Mouse (Mus musculus) left cerebral cortex, adult 18-20 months (tissue): ENCODE results near the gene Anp32e. TPM values are rescaled to one million over a fixed set of nuclear protein-coding genes. Genes with fewer than 3 reads are reported as not detected.
"Not testable (repeated sequence)": the region's sequence is repeated elsewhere in the genome, so short reads cannot be mapped to it uniquely, and the experiment has no call there.

Experiments used
- DNase-seq, 2 experiments: peaks; one replicate each; pipeline ENCODE4 v3.0.0; 2021 to 2022; ENCODE audit warnings: low spot score in 2 of 2, mixed read lengths in 1 of 2
- long read RNA-seq, 2 experiments: library from polyadenylated mRNA; stranded (forward); transcript quantifications; one replicate each; pipeline ENCODE4 v2.0.0; 2021
- total RNA-seq, 2 experiments: library from RNA; stranded (reverse); gene quantifications; 2 replicates each; pipeline ENCODE4 v1.2.3; 2021

The Anp32e gene
- total RNA-seq = 100 to 1,000 TPM in 1 of 2 experiments, 10 to 100 TPM in 1; 95.1 to 109 TPM
- long read RNA-seq, experiment 1, transcript Anp32e-202 (7 exons, 3,274 nt) = major isoform, 50 of 65 reads
- long read RNA-seq, experiment 1, partial matches to known transcripts = 9 of 65 reads
- long read RNA-seq, experiment 1, other reads (novel, unspliced or antisense) = 4 of 65 reads
- long read RNA-seq, experiment 2, transcript Anp32e-202 (7 exons, 3,274 nt) = major isoform, 36 of 65 reads
- long read RNA-seq, experiment 2, partial matches to known transcripts = 4 of 65 reads
- long read RNA-seq, experiment 2, other reads (novel, unspliced or antisense) = 24 of 65 reads

DNA sequence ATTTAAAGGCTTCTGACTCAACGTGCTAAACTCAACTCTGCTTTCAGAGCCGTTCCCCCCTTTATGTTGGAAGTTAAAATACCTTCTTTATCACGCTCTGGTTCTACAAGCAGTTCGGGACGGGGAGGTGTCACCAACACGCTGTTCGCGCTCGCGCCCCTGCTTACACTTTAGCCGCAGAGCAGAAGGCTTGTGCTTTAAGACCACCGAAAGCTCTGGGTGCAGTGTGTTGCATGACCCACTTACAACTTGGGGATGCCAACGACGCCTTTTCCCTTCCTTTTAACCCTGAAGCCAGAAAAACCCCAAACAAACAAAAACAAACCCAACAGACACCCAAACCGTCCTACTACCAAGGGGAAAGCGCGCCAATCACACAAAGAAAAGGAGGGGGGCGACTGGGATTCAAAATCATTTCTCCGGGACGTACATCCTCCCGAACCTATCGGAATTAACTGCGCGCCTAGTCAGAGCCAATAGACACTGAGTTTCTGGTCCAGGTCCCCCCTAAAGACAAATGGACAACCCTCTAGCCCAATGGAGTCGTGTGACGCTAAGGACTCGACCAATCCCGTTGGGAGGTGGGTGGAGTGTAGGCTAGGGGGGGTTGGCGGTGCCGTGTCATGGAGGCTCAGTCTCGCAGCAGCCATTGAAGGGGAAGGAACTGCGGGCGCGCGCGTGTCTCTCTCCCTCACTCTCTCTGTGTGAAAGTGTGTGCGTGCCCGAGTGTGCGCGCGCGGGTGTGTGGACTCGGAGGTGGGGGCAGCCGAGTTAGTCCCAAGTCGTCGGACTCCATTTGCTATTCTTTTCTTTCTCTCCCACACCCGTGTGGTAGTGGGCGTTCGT lies at the start of gene Anp32e:
Anp32e (plus strand) TSS at position 589 of the 846 bp plus-strand sequence.
- DNase-seq = peak; percentile 92 to 96

DNA sequence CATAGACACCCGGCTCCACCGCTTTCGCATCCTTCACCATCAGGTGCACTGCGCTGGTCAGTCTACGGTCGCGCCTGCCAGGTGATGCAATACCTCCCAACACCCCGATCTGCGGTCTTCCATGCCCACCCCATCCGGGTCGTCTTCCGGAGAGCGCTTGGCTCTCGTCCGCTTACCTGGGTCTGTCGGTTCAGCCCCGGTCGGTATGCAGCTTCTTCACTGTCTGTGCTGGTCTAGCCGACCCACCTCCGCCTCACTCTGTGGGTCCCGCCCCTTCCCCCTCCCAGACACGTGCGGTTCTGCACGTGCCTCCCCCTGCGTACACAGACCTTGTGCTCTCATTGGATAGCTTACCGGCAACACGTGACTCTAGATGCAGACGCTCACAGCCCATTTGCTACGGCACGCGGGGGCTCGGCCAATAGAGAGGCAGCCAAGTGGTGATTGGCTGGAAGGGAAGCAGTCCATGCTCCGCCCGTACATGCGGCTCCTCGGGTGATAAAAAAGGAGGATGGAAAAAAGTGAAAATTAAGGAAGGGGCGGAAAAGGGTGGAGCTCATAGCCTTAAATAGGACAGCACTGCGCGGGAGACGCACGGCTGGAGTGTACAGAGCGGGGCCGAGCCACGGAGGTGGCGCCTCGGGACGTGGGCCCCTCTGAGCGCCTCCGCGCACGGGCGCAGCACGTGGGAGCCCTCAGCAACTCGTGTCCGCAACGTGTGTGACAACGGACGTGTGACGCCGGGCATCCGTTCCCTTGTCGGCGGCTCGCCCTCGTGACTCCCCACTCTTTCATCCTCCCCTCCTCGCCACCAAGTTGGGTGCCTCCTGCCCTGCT lies 46.8 kb upstream of the Anp32e start, which contains the start of gene Ciart:
Ciart (minus strand) TSS at position 273 of the 837 bp plus-strand sequence.
- peak; percentile 93 to 94 for DNase-seq

DNA sequence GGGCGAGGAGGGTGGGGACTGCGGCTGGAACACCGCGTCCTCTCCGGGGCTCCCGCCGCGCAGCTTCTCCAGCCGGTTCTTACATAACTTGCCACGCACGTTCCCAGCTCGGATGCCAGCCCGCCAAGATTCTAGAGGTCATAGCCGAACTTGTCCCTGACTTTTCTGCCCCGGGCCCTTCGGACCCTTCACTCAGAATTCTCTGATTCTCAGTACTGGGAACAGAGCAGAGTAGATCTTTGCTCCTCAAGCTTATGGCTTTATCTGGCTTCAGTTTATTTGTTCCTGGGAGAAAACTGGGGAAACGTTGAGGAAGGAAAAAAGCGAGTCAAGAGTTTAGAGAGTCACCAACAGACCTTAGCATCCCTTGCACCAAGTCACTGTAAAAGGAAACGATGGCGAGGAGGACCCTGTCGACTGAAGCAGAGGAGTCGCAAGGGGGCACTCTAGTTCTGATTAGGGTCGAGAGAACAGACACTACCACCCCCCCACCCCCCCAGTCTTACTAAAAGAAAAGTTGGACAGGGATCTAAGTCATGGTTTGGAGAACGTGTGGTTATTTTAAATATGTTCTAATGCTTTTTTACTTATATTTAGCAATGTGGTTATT lies 46.1 kb upstream of the Anp32e start:
- DNase-seq = peak; percentile 71 to 81

- no peak for DNase-seq
Measured at GRCm38 (mm10) chr3:95884400-95884799, 44.6 kb upstream of the Anp32e start.

- no peak for DNase-seq
Measured at GRCm38 (mm10) chr3:95887596-95887995, 41.5 kb upstream of the Anp32e start.

DNA sequence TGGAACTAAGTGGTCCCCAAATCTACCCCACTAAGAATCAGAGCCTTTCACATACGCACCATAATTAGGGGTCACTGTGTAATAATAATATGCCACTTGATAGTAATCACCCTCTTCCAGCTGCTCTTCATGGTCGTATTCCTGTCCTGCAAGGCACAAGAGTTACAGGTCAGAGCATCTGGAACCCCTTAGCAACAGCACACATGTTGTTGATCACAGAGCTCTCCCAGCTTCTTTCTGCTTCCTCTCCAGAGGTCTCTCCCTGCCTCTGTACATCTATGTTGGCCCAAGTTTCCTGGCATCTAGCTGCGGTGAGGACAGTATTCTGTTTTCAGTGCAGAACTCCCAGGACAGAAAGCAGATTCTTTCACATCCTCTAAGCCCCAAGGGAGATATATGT lies 39.4 kb upstream of the Anp32e start:
- DNase-seq = no peak

DNA sequence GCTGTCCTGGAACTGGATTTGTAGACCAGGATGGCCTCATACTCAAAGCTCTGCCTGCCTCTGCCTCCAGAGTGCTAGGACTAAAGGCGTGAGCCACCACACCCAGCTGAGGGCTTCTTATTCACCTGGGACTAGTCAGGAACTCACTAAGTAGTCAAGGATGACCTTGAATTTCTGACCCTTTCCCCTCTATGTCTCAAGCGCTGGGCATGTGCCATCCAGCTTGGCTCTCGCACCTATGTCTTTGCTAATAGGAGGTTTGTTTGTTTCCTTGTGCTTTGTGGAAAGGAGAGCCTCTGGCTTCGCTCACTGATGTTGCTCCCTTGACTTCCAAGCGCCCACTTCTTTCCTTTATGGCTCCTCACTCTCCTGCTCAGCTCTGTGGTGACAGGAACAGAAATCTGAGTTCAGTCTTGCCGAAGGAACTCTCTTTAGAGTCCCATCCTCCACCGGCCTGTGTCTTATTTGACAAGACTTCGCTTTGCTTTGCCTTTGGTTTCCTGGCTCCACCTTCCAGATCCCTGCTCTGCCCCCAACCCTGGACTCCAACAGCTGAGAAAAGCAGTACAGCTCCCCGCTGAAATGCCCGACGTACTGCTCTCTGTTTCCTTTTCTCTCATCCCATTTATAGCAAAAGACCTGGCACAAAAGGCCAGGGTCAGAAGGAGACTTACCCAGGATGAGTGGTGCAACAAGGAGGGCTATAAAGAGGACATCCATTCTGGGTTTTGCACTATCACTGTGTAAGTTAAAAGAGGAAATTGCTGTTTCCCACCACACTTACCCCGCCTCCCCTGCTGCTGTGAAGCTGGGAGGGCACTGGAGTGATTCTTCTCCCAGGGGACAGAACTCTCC lies 37.6 kb upstream of the Anp32e start, which contains the start of gene BC028528:
BC028528 (minus strand) TSS at position 795 of the 855 bp plus-strand sequence.
- no peak for DNase-seq

GRCm38 (mm10) chr3:95892066-95893052 lies 36.7 kb upstream of the Anp32e start:
- DNase-seq = no peak

- DNase-seq = no peak
Measured at GRCm38 (mm10) chr3:95893126-95893525, 35.9 kb upstream of the Anp32e start.

GRCm38 (mm10) chr3:95893606-95894316 lies 35.3 kb upstream of the Anp32e start, which contains the start of gene Aph1a:
Gene Aph1a (plus strand): TSS chr3:95893969.
- DNase-seq = peak; percentile 94 to 95

DNA sequence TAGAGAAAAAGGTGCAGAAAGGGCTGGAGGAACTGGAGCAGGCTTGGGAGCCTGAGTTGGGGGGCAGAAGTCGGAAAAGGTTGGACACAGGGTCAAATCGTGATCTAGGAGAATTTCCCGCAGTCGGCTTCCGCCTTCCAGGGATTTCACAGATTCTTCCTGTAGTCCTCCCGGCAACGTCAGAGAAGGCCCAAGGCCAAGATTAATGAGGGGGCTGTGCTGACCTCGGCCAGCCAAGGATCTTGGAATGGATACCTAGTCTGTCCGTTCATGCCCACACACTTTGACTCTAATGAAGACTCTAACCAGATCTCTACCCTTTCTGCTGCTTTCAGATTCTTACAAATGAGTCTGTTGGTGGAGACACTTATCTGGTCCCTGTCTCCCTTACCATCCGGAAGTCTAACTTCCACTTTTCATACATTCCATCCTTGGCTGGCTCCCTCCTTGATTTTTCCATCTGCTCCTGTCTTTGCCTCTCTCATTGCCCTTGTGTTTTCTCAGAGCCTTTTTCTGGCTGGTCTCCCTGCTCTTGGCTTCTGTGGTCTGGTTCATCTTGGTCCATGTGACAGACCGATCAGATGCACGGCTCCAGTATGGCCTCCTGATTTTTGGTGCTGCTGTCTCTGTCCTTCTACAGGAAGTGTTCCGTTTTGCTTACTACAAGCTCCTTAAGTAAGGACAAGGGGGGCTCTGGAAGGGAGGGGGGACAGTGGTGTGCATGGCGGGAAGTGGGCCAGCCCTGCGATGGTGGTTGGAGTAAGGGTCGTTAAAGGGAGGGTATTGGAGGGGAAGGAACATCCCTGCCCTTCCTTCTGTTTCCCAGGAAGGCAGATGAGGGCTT lies 34.5 kb upstream of the Anp32e start:
- DNase-seq = peak in 1 of 2 experiments; percentile 32

GRCm38 (mm10) chr3:95895501-95895900 lies 33.5 kb upstream of the Anp32e start:
- DNase-seq = not testable (repeated sequence)

DNA sequence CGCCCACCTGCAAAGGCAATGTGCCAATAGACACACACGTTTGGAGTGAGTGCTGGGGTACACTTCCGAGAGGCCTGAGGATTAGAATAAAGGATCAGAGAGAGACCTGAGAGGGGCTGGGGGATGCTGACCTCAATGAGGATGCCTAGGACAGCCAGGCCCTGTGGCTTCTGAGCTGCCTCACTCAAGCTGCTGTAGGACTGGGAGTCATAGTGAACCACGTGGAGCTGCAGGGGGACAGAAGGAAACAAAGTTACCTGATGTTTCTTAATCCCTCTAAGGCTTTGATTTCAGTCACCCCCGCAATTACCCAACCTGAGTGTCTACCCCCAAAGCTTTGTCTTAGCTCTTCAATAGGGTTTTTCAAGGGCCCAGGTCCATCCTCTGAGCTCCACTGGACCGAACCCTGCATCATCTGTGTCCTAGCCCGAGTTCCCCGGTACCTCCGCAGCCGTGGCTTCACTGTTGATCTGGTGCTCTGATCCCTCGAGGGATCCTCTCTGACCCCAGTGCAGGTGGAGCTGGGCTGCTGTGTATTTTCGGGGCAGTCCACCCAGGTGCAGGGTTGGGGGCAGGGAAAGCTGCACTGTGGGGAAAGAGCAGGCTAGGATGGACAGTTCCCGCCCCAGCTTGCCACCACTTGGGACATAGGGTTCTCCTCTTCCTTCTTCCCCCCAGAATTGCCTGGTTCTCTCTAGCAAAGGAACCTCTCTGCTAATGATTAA lies 29.1 kb upstream of the Anp32e start:
- DNase-seq = no peak

GRCm38 (mm10) chr3:95901616-95902372 lies 27.3 kb upstream of the Anp32e start:
- no peak for DNase-seq

DNA sequence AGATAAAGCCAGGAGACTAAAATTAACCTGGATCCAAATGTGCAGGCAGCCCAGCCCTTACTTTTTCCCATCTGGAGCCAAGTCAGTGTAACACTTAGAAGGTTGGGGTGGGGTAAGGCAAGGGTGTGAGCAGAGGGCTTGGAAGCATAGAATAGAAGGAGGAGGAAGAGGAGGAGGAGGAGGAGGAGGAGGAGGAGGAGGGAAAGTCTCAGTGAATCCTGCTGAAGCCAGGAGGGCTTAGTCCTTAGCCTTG lies 26.7 kb upstream of the Anp32e start:
- no peak for DNase-seq

GRCm38 (mm10) chr3:95902643-95903042 lies 26.4 kb upstream of the Anp32e start:
- DNase-seq = no peak
